Mouse (Mus musculus) embryonic fibroblast, embryonic 13.5 days (primary cell): ENCODE data around the gene Thap2. TPM values are rescaled to one million over a fixed set of nuclear protein-coding genes. Genes with fewer than 3 reads are reported as not detected.

ENCODE experiments used
- H3K27ac ChIP-seq: 2 replicates; pipeline ENCODE4 v1.5.1; 2012; ENCODE audit warnings: low read length, control low read depth, inconsistent platforms; ENCODE audit not compliant: insufficient read depth
- H3K4me1 ChIP-seq: 2 replicates; pipeline ENCODE4 v1.6.1; 2011; ENCODE audit warnings: low read length; ENCODE audit not compliant: control insufficient read depth, insufficient read depth
- H3K4me3 ChIP-seq: 2 replicates; pipeline ENCODE4 v1.5.1; 2011; ENCODE audit warnings: mild to moderate bottlenecking, control low read depth, low read length; ENCODE audit not compliant: insufficient read depth
- CTCF ChIP-seq: IDR thresholded peaks from 2 replicates; pipeline ENCODE4 v1.5.1; 2011; ENCODE audit warnings: mild to moderate bottlenecking, control low read depth, low read length, moderate library complexity, borderline replicate concordance; ENCODE audit not compliant: insufficient read depth
- POLR2A ChIP-seq: IDR thresholded peaks from 2 replicates; pipeline ENCODE4 v1.6.1; 2011; ENCODE audit warnings: low read depth, mild to moderate bottlenecking, control low read depth, low read length, moderate library complexity
- polyA plus RNA-seq: library from polyadenylated mRNA; stranded (reverse); fragments of >200 nt; gene quantifications from 2 replicates; pipeline ENCODE4 v1.2.4, GENCODE M21; 2011; ENCODE audit warnings: low read depth; ENCODE audit not compliant: missing spikeins, insufficient read length

Gene Thap2
- polyA plus RNA-seq, 1 experiment, result 14.4 TPM

DNA sequence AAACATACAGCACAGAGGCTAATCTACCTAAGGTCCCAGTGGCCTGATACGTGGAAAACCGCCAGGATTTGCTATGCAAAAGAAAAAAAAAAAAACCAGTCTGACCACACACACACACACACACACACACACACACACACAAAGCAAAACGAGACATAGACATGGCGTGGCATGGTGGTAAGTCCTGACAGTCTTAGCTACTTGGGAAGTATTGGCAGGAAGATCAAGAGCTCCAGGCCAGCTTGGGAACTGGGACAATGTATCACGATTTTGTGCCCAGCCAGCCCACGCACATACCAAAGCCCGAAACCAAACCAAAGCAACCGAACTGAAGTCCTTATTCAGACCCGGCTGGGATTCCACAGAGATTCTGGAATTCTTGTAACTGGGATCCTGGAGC lies 50.7 kb downstream of the Thap2 start:
- Histone ChIP-seq H3K27ac (peak overlapping the region; percentile 99), H3K4me1 (peaks cover 8% of the 10 kb centered on the region; the same call in 1 of the 2 replicates), H3K4me3 (no peak overlapping the region)
- TF ChIP-seq CTCF, result no peak
- no peak for TF ChIP-seq POLR2A

DNA sequence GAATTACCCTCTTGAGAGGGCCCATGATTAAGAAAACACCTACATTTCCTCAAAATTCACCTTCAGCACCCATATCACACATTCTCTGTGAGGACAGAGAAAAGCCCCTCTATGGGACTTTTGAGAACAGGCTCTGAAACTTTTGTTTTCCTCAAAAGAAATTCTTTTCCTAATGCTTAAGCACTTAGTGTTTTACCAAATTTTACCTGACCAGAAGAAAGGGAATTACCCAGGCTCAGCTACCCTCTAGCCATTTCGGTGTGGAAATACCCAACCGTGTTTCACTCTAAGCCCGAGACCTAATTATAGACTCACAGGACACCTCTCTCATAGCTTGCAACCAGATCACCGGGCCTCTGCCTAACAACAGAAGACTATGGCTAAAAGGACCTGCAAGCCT lies 51.2 kb downstream of the Thap2 start:
- H3K4me1 ChIP-seq, result peaks cover 8% of the 10 kb centered on the region; the same call in 1 of the 2 replicates
- TF ChIP-seq POLR2A (no peak), CTCF (no peak)
- H3K27ac ChIP-seq, result peak overlapping the region; percentile 99
- no peak overlapping the region for H3K4me3 ChIP-seq

DNA sequence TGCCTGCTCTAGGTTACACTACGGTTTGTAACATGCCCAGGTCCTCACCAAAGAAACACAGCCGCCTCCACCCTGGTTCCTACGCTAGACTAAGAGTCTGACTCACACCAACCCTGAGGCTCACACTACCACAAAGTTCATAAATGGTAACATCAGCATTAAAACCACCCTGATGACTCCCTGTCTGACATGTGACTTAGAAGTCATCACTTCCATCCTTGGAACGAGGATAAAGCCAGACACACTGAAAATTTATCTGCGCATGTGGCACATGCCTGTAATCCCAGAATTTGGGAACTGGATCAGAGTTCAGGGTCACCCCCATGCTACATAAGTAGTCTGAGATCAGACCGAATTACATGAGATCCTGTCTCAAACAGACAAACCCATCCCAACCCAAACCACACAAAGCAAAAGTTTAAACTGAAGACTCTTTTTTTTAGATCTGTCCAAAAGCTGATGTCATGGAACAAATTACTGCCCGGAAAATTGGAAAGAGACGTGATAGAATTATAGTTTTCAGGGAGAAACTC lies 51.8 kb downstream of the Thap2 start:
- Histone ChIP-seq H3K27ac (peak overlapping the region; percentile 99), H3K4me1 (peaks cover 8% of the 10 kb centered on the region; the same call in 1 of the 2 replicates), H3K4me3 (no peak overlapping the region)
- TF ChIP-seq POLR2A, result no peak; the same call in 1 of the 2 replicates

DNA sequence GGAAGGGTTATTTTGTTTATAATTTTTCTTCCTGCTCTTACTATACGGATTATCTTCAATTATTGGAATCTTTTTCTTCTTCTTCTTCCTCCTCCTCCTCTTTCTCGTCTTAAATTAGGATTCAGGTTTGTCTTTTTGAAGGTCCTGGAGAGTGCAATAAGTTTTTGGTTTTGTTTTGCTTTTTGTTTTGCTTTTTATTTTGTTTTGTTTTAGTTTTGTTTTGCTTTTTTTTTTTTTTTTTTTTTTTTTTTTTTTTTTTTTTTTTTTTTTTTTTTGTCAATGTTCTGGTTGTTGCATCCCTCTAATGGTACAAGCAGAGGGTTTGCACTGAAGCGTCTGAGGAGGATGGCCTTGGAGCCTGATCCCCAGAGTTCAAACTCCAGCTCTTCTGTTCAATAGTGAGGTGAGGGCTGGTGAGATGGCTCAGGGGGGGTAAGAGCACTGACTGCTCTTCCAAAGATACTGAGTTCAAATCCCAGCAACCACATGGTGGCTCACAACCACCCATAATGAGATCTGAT lies 55.2 kb downstream of the Thap2 start:
- Histone ChIP-seq H3K4me3 (no peak overlapping the region), H3K27ac (no peak overlapping the region), H3K4me1 (peaks cover 8% of the 10 kb centered on the region; the same call in 1 of the 2 replicates)
- no peak for TF ChIP-seq CTCF
- TF ChIP-seq POLR2A, result no peak

DNA sequence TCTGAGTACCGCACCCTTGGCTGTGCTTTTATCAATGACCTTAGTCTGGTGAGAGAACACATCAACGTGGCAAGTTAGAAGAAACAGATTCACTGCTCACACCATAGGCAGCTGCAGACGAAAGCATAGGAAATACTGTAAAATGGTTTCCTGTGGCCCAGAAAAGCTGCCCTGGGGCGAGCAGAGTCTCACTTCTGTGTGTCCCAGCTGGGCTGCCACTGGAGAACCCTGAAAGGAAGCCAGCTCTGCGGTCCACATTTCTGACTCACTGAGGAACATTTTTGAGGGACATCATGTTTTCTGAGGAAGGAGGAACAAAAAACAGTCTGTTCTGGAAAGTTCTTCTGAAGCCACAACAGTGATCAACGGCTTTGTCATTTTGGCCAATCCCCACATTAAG lies 55.7 kb downstream of the Thap2 start:
- Histone ChIP-seq H3K4me1 (peaks cover 8% of the 10 kb centered on the region; the same call in 1 of the 2 replicates), H3K4me3 (no peak overlapping the region), H3K27ac (peak overlapping the region; percentile 85)
- TF ChIP-seq POLR2A (no peak), CTCF (no peak)

DNA sequence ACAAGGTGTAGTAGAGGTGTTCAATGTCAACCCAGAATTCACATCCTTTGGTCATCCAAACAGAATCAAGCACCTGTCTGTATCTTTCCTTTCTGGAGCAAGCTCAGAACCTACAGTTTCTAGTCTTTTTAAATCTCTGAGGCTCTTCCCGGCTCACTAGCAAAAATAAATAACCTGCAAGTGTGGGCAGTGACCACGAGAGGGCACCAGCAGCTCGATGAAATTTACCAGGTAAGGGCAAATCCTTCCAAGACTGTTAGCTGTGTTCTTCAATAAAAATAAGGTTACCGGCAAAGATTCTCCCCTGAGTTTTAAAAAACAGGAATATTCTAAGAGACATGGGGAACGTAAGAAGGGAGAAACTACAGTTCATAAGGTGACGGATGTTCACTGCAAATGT lies 60.9 kb downstream of the Thap2 start:
- Histone ChIP-seq H3K4me3 (no peak overlapping the region), H3K27ac (no peak overlapping the region), H3K4me1 (no peaks in the 10 kb centered on the region)
- TF ChIP-seq POLR2A (no peak), CTCF (peak; percentile 56; the same call in 1 of the 2 replicates)

DNA sequence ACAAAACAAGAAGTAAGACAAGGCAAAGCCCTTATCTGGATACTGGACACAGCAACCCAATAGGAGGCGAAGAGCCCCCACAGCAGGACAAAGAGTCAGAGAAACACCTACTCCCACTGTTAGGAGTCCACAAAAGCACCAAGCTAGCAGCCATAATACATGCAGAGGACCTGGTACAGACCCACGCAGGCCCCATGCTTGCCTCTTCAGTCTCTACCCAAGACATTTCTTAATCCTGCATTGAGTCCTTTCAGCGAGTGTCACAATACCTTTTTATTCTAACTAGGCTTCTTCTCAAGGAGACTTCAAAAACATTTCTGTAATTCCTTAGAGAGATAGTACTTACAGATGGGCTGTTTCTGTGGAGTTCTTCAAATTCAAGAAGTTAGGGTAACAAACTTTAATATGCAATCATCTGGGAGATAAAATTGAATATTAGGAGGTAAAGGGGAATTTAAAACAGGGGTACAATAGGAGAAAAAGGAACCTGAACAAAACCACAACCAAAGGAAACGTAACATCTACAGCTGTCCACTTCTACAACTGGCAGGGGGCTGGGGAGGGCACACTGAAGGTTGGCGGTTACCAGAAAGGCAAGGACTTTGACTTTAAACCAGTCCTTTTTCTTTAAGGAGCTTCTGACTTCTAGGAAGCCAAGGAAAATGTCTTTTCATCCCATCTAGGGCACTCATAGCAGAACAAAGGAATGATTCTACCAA lies 62.8 kb downstream of the Thap2 start:
- Histone ChIP-seq H3K27ac (no peak overlapping the region), H3K4me3 (no peak overlapping the region), H3K4me1 (no peaks in the 10 kb centered on the region)
- TF ChIP-seq CTCF, result no peak
- TF ChIP-seq POLR2A, result no peak

Other genes starting within 250 kb of the Thap2 start
- gene Tph2, start 199.4 kb downstream of the Thap2 start, polyA plus RNA-seq, result not detected in 2 replicates
- 91.5 and 93.5 TPM in 2 replicates for gene Tbc1d15, start 133.0 kb downstream of the Thap2 start, polyA plus RNA-seq
- 63.3 and 64.7 TPM in 2 replicates for gene Rab21, start 68.8 kb downstream of the Thap2 start, polyA plus RNA-seq
- 40.7 and 51.5 TPM in 2 replicates for gene Tmem19, start 21.9 kb downstream of the Thap2 start, polyA plus RNA-seq
- 97.1 and 120 TPM in 2 replicates for gene Zfc3h1, start 516 bp upstream of the Thap2 start, polyA plus RNA-seq
- not detected in 2 replicates for gene A930009A15Rik, start 185.5 kb upstream of the Thap2 start, polyA plus RNA-seq
- 8.7 and 33.3 TPM in 2 replicates for gene Lgr5, start 203.3 kb upstream of the Thap2 start, polyA plus RNA-seq